Mouse (Mus musculus) megakaryocyte, embryonic 14.5 days (primary cell): Measurements from ENCODE around the gene 1700012B09Rik.

Experiments
- FLI1 ChIP-seq: IDR thresholded peaks from 2 replicates; pipeline ENCODE4 v1.6.1; 2012; ENCODE audit warnings: low read length, inconsistent platforms, mixed read lengths
- GATA1 ChIP-seq: IDR thresholded peaks from 3 replicates; pipeline ENCODE4 v1.6.1; 2012; ENCODE audit warnings: mixed read lengths, low read length, inconsistent platforms, borderline replicate concordance

GRCm38 (mm10) chr9:14752001-14752522 is 18.8 kb downstream of the 1700012B09Rik start, which contains the start of gene Fut4:
- TF ChIP-seq GATA1 (no peak), FLI1 (no peak)
